Mouse (Mus musculus): Measurements from ENCODE around the gene Tfdp2.
A peak's percentile ranks its signal among the peaks of the same experiment; 100 is the strongest.
"Not testable (repeated sequence)": the region's sequence is repeated elsewhere in the genome, so short reads cannot be mapped to it uniquely, and the experiment has no call there.

Gene Tfdp2

DNA sequence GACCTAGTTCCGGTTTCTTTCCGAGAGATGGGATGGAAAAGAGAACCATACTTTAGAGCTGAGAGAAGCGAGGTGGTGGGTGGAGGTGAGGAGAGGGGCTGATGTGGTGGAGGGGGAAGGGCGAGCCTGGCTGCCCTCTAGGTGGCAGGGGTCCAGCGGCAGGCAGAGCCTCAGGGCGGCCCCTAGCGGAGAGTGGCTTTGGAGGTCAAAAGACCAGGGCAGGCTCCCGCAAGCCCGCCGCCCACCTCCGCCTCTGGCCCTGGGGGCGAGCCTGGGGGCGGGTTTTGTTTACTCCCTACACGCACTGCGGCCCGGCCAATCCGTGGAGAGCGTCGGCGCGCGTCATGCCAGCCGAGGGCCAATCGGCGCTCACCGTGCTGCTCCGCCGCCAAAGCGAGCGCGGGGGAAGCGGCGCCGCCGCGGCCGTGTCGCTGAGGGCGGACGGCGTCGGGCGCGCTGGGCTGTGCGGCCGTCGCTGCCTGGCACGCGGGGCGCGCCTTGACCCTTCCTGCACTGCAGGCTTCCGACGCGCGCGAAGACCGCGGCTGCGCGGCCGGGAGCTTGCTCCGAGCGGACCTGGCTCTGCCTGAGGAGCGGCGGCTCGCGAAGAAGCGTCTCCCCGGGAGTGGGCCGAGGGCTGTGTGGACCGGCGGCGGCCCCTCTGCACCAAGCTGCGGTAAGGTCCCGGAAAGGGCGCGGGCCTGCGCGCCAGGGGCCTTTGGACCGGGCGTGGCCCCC, at the start of gene Tfdp2:
TSS of gene Tfdp2 (plus strand) at position 391 of the 738 bp plus-strand sequence.
- peak; percentile 89 to 94 for DNase-seq

DNA sequence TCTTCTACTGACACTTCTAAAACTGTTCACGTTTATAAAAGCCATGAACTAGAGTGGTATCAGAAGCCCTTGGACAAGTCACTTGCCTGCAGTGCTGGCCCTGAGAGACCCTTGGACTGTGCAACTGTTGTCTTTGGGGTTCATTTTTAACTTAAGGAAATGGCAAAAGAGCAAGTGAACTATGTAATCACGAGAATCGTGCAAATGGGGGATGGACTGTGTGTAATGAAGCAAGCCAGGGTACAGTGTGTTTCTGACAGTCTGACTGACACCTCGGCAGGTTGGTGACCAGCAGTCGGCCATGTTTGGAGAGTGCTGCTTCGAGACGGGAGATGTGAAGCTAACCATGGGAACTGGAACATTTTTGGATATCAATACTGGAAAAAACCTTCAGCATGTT, 43.3 kb upstream of the Tfdp2 start:
- no peak for DNase-seq

DNA sequence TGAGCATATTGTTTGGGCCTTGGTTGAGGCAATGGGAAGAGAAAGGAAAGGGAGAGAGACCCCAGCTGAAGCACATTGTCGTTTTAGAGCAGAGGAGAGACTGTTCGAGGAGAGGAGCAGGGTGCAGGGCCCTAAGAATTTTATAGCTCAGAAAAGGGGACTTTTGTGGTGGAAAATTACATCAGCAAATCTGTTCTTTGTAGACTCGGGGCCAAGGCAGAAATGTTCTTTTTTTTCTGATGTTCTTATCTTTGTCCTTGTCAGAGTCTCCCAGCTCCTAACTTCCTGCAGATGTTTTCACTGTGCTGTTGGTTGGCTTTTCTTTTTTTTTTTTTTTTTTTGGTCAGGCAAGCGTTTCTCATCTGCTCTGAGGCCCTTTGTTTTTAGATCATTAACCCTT, 37.6 kb upstream of the Tfdp2 start:
- DNase-seq = no peak

DNA sequence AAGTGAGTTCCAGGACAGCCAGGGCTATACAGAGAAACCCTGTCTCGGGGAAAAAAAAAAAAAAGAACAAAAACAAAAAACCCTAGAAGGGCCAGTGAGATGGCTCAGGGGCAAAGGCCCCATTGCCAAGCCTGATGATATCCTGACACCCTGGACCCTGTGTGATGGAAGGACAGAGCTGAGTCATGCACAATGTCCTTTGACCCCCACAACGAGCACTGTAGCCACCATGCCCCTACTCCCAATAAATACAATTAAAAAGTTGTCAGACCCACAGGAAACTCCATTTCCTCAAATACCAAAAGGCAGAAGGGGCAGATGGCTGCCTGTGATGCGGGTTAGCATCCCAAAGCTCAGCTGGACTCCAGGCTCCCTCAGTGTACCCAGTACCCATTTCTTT, 37.0 kb upstream of the Tfdp2 start:
- no peak for DNase-seq

DNA sequence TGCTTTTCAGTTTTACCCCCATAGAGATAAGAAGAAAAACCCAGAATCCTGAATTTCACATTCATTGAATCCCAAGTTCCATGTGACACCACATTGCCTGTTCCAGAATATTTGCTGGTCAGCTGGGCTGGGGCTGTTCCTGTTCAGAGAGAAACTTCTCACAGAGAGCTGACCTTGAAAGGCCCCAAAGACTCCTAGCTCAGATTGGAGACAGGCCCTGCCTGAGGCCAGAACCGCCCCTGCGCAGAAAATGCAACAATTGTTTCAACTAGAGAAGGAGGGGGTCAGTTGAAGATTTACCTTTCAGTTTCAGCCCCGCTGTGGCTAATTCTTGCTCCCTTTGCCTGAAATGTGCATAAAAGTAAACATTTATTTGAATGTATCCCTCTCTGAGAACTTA, 35.3 kb upstream of the Tfdp2 start:
- DNase-seq = no peak

GRCm38 (mm10) chr9:96162421-96162820, 33.7 kb upstream of the Tfdp2 start:
- no peak for DNase-seq

- DNase-seq = no peak
Measured at GRCm38 (mm10) chr9:96163443-96163842, 32.6 kb upstream of the Tfdp2 start.

GRCm38 (mm10) chr9:96163983-96164382, 32.1 kb upstream of the Tfdp2 start:
- DNase-seq = not testable (repeated sequence)

GRCm38 (mm10) chr9:96167168-96167585, 28.9 kb upstream of the Tfdp2 start:
- peak; percentile 49 to 69 for DNase-seq

- DNase-seq = no peak
Measured at GRCm38 (mm10) chr9:96170600-96170999, 25.5 kb upstream of the Tfdp2 start.

DNA sequence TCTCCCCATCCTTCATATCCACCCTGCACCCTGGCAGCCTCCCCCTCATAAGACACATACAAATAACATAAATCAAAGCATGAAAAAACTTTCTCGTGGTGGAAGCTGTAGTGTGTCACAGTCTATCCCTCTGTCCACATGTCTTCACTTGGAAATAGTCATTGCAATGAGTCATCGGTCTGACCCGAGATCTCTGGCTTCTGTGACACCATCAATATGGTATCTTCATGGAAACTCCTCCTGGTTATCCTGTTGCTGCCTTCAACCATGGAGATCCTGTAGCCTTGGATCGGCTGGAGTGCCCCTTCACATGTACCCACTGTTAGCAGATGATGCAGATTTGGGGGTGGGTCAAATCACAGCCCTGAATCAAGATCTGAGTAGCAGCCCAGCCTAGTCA, 11.2 kb upstream of the Tfdp2 start:
- no peak for DNase-seq

- DNase-seq = no peak
Measured at GRCm38 (mm10) chr9:96186701-96187100, 9.4 kb upstream of the Tfdp2 start.

DNA sequence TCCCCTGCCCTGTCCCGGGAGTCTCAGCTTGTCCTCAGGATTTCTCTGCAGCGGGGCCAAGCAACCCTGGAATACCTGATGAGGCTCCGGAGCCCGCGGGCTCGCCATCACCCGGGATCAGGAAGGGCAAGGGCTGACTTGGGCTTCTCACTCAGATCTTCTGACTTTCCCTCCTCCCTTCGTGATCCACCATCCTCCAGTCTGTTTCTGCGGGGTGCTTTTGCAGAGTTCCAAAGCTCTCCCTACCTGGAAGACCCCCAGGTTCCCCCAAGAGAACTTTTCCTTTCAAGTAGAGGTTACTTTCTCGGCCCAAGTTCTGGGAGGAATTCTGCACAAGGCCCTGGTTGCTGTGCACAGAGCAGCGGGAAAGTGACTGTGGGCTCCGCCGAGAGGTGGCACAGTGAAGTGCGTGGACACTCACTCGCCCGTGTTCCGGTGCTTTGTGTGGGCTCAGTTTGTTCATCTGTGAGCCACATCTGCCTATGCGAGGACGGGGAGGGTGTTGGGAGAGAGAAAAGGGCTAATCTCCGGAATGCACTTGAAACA, 634 bp downstream of the Tfdp2 start:
- DNase-seq = peak; percentile 61 to 70

GRCm38 (mm10) chr9:96197806-96198205, 1.7 kb downstream of the Tfdp2 start:
- DNase-seq = no peak

DNA sequence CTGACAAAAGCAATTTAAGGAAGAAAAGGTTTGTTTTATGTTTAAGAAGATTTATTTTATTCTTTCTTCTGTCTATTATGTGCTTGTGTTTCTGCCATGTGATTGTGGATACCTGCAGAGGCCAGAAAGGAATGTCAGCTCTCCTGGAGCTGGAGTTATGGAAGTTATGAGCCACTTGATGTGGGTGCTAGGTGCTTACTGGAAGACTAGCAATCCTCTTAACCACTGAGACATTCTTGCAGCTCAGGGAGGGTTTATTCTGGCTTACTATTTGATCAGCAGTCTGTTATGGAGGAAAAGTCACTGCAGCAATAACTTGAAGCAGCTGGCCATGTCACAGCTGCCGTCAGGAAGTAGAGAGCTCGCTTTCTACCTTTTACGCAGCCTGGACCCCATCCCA, 7.6 kb downstream of the Tfdp2 start:
- no peak for DNase-seq

DNA sequence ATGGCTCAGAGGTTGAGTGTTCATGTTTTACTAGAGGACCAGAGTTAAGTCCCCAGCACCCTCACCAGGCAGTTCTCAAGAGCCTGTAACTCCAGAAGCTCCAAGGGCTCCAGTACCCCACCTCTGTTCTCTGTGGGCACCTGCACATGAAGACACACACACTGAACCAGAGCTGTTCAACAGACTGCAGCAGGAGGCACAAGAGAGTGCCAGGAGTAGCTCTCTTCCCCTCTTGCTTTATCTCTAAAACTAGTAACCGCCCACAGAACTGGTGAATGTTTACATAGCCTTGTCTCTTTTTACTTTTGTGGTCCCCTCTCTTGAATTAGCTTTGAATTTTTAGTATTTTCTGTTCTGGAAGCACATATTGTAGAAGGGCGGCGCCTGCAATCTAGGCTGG, 11.4 kb downstream of the Tfdp2 start:
- no peak for DNase-seq

GRCm38 (mm10) chr9:96213036-96213645, 17.1 kb downstream of the Tfdp2 start:
- DNase-seq = no peak

DNA sequence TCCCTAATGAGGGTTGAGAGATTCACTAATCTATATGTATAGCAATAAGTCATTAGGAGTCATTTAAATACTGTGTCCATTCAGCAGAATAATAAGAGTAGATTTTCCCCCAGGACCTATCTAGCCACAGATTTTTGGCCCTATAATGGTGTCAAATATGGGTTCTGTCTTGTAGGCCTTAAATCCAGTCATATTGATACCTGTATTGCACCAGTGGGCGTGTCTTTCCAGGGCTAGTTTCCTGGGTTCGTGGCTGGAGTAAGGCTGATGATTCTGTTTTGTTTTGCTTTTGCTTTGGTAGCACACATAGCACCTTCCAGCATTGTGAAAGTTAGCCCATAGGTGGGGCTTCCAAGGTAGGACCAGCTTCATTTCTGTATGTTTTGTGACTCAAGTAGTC, 18.1 kb downstream of the Tfdp2 start:
- DNase-seq = no peak

- DNase-seq = no peak
Measured at GRCm38 (mm10) chr9:96217299-96217698, 21.2 kb downstream of the Tfdp2 start.

- no peak for DNase-seq
Measured at GRCm38 (mm10) chr9:96217799-96218198, 21.7 kb downstream of the Tfdp2 start.

DNA sequence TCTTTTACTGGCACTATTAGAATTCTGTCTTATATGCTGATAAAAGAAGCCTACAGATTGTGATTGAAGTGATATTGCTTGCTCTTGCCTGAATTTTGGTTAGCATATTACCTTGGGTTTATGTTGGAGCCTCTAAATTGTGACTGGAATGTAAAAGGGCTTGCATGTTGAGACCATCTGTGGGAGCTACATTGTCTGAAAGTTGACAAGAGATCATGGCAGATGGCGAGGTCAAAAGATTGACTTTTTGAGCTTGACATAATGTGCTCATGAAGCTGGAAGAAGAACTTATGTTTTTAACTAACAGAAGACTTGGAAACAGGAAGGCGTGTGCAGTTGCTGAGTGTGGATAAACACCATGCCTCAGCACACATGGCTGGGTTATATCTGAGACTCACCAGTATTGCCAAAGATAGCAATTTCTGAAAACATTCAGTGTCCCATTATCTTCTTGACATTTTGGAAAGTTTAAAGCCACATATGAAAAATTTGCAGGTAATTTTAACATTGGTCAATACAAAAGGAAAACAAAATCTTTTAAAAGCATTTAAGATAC, 23.1 kb downstream of the Tfdp2 start:
- DNase-seq = no peak

- no peak for DNase-seq
Measured at GRCm38 (mm10) chr9:96220419-96220818, 24.3 kb downstream of the Tfdp2 start.

GRCm38 (mm10) chr9:96223302-96223701, 27.2 kb downstream of the Tfdp2 start:
- DNase-seq = no peak

DNA sequence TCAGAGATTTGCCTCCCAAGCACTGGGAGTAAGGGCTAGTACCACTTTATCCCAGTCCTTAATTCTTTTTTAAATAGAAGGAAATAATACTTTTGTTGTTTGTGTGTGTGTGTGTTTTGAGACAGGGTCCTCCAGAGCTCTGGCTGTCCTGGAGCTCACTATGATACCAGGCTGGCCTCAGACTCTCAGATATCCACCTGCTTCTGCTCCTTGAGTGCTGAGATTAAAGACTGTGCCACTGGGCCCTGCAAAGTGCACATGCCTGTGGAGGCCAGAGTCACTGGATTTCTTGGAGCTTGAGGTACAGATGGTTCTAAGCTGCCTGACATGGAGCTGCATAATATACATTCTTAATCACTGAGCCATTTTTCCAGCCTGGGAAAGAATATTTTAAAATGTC, 32.2 kb downstream of the Tfdp2 start:
- DNase-seq = no peak

Measured in cerebellum, postnatal 25 days (tissue).